8 mouse cellular contexts compared by ENCODE assay signal in genomic region chr13:23571504-23572217, GRCm38 (mm10). TPM values are rescaled to one million over a fixed set of nuclear protein-coding genes. Genes with fewer than 3 reads are reported as not detected.
DNase-seq lines count a peak whose midpoint lies in the region; ATAC-seq and TF ChIP-seq lines count a peak whose summit lies in the region.
"Not testable (repeated sequence)": the region's sequence is repeated elsewhere in the genome, so short reads cannot be mapped to it uniquely, and the experiment has no call there.

No protein-coding gene starts in this region.

- H3K27ac ChIP-seq in brown adipose tissue, adult 24 weeks (replicated peaks; ENCODE audit: low read depth, low read length) = 0 out of 2 replicates have a peak overlapping the region, but pooled peaks have one; percentile 74
- H3K27ac ChIP-seq in heart, embryonic 14.5 days (replicated peaks in 1 of 2; ENCODE audit: control insufficient read depth in 1 of 2, insufficient read depth in 1 of 2, low read depth in 2 of 2, low read length in 2 of 2) = peak overlapping the region; percentile 92 to 96
- peak overlapping the region; percentile 92 for H3K27ac ChIP-seq in intestine, embryonic 16.5 days (ENCODE audit: low read length)
- peak overlapping the region; percentile 98 for H3K27ac ChIP-seq in liver, embryonic 11.5 days (ENCODE audit: low read depth, low read length)
- peak overlapping the region; percentile 93 for H3K27ac ChIP-seq in midbrain, embryonic 11.5 days (ENCODE audit: low read depth, low read length)
- H3K27ac ChIP-seq in small intestine, adult 2 months (ENCODE audit: insufficient read depth, low read depth, low read length) = peak overlapping the region; percentile 90

- peak overlapping the region; percentile 80 for H3K9ac ChIP-seq in heart, embryonic 14.5 days (ENCODE audit: low read length)
- peak overlapping the region; percentile 72 for H3K9ac ChIP-seq in intestine, embryonic 16.5 days (ENCODE audit: low read depth, low read length)
- peak overlapping the region; percentile 79 for H3K9ac ChIP-seq in liver, embryonic 11.5 days (ENCODE audit: low read depth, low read length)
- H3K9ac ChIP-seq in midbrain, embryonic 11.5 days (ENCODE audit: low read length) = peak overlapping the region; percentile 75

- not testable (repeated sequence) for TF ChIP-seq POLR2A in small intestine, adult 2 months (IDR thresholded peaks at IDR 0.05; ENCODE audit: low read depth, low read length)

- H3K4me2 ChIP-seq in heart, embryonic 14.5 days (ENCODE audit: low read length) = peak overlapping the region; percentile 70
- H3K4me2 ChIP-seq in intestine, embryonic 16.5 days (ENCODE audit: low read depth, low read length) = peak overlapping the region; percentile 68
- peak overlapping the region; percentile 73 for H3K4me2 ChIP-seq in liver, embryonic 11.5 days
- peak overlapping the region; percentile 63 for H3K4me2 ChIP-seq in midbrain, embryonic 11.5 days

- not testable (repeated sequence) for H3K9me3 ChIP-seq in erythroblast, embryonic 14.5 days (ENCODE audit: control insufficient read depth, low read length); heart, embryonic 14.5 days (ENCODE audit: control insufficient read depth, low read length); intestine, embryonic 16.5 days (ENCODE audit: control insufficient read depth, low read length); liver, embryonic 11.5 days (ENCODE audit: control insufficient read depth, low read length); midbrain, embryonic 11.5 days (ENCODE audit: control insufficient read depth, low read length)

- DNase-seq in 3T3-L1 (ENCODE audit: low read depth, low spot score) = peak; percentile 57
- not testable (repeated sequence) for DNase-seq in liver, embryonic 11.5 days (ENCODE audit: low spot score)
- DNase-seq in midbrain, embryonic 11.5 days (ENCODE audit: low spot score, missing footprints) = peak; percentile 91

- H3K36me3 ChIP-seq in erythroblast, embryonic 14.5 days (ENCODE audit: control insufficient read depth); heart, embryonic 14.5 days (ENCODE audit: control insufficient read depth, insufficient read depth, low read length); intestine, embryonic 16.5 days (ENCODE audit: control insufficient read depth, insufficient read depth, low read length); liver, embryonic 11.5 days (ENCODE audit: control insufficient read depth, insufficient read depth, low read length); midbrain, embryonic 11.5 days (ENCODE audit: control insufficient read depth, insufficient read depth, low read length); small intestine, adult 2 months (ENCODE audit: control insufficient read depth, insufficient read depth, low read length): not testable (repeated sequence)

- peak overlapping the region; percentile 59 for H3K4me3 ChIP-seq in brown adipose tissue, adult 24 weeks (ENCODE audit: insufficient read depth, low read depth, low read length)
- peak overlapping the region; percentile 72 for H3K4me3 ChIP-seq in erythroblast, embryonic 14.5 days (replicated peaks)
- peak overlapping the region; percentile 44 to 57 for H3K4me3 ChIP-seq in heart, embryonic 14.5 days (ENCODE audit: control insufficient read depth in 1 of 2, insufficient read depth in 1 of 2, low read depth in 1 of 2, low read length in 2 of 2)
- peak overlapping the region; percentile 51 for H3K4me3 ChIP-seq in intestine, embryonic 16.5 days (ENCODE audit: low read length)
- peak overlapping the region; percentile 50 for H3K4me3 ChIP-seq in liver, embryonic 11.5 days (ENCODE audit: low read depth, low read length)
- H3K4me3 ChIP-seq in midbrain, embryonic 11.5 days (ENCODE audit: low read depth, low read length) = peak overlapping the region; percentile 43
- peak overlapping the region; percentile 64 for H3K4me3 ChIP-seq in small intestine, adult 2 months (ENCODE audit: low read depth, low read length)

- not testable (repeated sequence) for ATAC-seq in heart, embryonic 14.5 days (ENCODE audit: insufficient number of reproducible peaks, insufficient read depth, low FRiP score, low read depth); intestine, embryonic 16.5 days; midbrain, embryonic 11.5 days (ENCODE audit: low FRiP score)
- ATAC-seq in liver, embryonic 11.5 days (replicated peaks; ENCODE audit: low FRiP score) = peak; percentile 10

- not testable (repeated sequence) for H3K27me3 ChIP-seq in erythroblast, embryonic 14.5 days (ENCODE audit: control insufficient read depth); heart, embryonic 14.5 days (ENCODE audit: control insufficient read depth, insufficient read depth, low read length); intestine, embryonic 16.5 days (replicated peaks; ENCODE audit: control insufficient read depth, insufficient read depth, low read length); liver, embryonic 11.5 days (replicated peaks; ENCODE audit: control insufficient read depth, insufficient read depth, low read length); midbrain, embryonic 11.5 days (ENCODE audit: control insufficient read depth, insufficient read depth, low read length); small intestine, adult 2 months (ENCODE audit: control insufficient read depth, insufficient read depth, low read length)

- 2% methylated on average over 10 of the region's 34 CpGs for WGBS in heart, embryonic 14.5 days
- WGBS in intestine, embryonic 16.5 days = under 1% methylated on average over 11 of the region's 34 CpGs
- under 1% methylated on average over 9 of the region's 34 CpGs for WGBS in liver, embryonic 11.5 days
- under 1% methylated on average over 11 of the region's 34 CpGs for WGBS in midbrain, embryonic 11.5 days
- WGBS in small intestine, adult 2 months = under 1% methylated on average over 19 of the region's 34 CpGs

- TF ChIP-seq CTCF in small intestine, adult 2 months (IDR thresholded peaks at IDR 0.05; ENCODE audit: extremely low read depth, insufficient read length, insufficient replicate concordance, low read depth, low read length) = not testable (repeated sequence)

- not testable (repeated sequence) for H3K4me1 ChIP-seq in brown adipose tissue, adult 24 weeks (ENCODE audit: control insufficient read depth, insufficient read depth, insufficient read length, low read length); intestine, embryonic 16.5 days (ENCODE audit: control insufficient read depth, insufficient read depth, low read length); liver, embryonic 11.5 days (replicated peaks; ENCODE audit: control insufficient read depth, insufficient read depth, low read length); midbrain, embryonic 11.5 days (ENCODE audit: control insufficient read depth, insufficient read depth, low read length); small intestine, adult 2 months (ENCODE audit: control insufficient read depth, insufficient read depth, insufficient read length, low read length)
- peaks cover 39% of the 10 kb centered on the region for H3K4me1 ChIP-seq in erythroblast, embryonic 14.5 days (ENCODE audit: control insufficient read depth)
- peaks cover 3 to 20% of the 10 kb centered on the region in 2 experiments for H3K4me1 ChIP-seq in heart, embryonic 14.5 days (ENCODE audit: control insufficient read depth in 2 of 2, insufficient read depth in 2 of 2, low read length in 2 of 2)

RNA-seq across cellular contexts. Expression of gene Hist1h2bg, which starts 0.5 kb away (rescaled TPM):
- not detected in 2 replicates for polyA plus RNA-seq in brown adipose tissue, adult 24 weeks (2012; ENCODE audit: insufficient read depth, insufficient read length, missing spikeins)
- 14.5 and 18.7 TPM in 2 replicates for polyA plus RNA-seq in erythroblast, embryonic 14.5 days (2012)
- polyA plus RNA-seq in heart, embryonic 14.5 days (2014; fragmentation: Nextera tagmentation; extraction: Ambion mirVana) = 3.7 and 6.2 TPM in 2 replicates
- polyA plus RNA-seq in intestine, embryonic 16.5 days (2015; fragmentation: Nextera tagmentation; extraction: Ambion mirVana) = 8.7 and 8.8 TPM in 2 replicates
- polyA plus RNA-seq in liver, embryonic 11.5 days (2014; fragmentation: Nextera tagmentation; extraction: Ambion mirVana) = 5.7 and 6.3 TPM in 2 replicates
- 3.9 and 6.2 TPM in 2 replicates for polyA plus RNA-seq in midbrain, embryonic 11.5 days (2014; fragmentation: Nextera tagmentation; extraction: Ambion mirVana)
- polyA plus RNA-seq in small intestine, adult 2 months (2012; rRNA removed) = 32.8 and 51.3 TPM in 2 replicates

RNA-seq across cellular contexts. Expression of gene Hist1h2ae, which starts 0.6 kb away (rescaled TPM):
- polyA plus RNA-seq in brown adipose tissue, adult 24 weeks (2012; ENCODE audit: insufficient read depth, insufficient read length, missing spikeins) = not detected in 2 replicates
- polyA plus RNA-seq in erythroblast, embryonic 14.5 days (2012) = 3.6 and 5.2 TPM in 2 replicates
- 34.9 and 49.1 TPM in 2 replicates for polyA plus RNA-seq in heart, embryonic 14.5 days (2014; fragmentation: Nextera tagmentation; extraction: Ambion mirVana)
- 39.1 and 46.5 TPM in 2 replicates for polyA plus RNA-seq in intestine, embryonic 16.5 days (2015; fragmentation: Nextera tagmentation; extraction: Ambion mirVana)
- polyA plus RNA-seq in liver, embryonic 11.5 days (2014; fragmentation: Nextera tagmentation; extraction: Ambion mirVana) = 61.3 and 62.9 TPM in 2 replicates
- 69.8 and 76.3 TPM in 2 replicates for polyA plus RNA-seq in midbrain, embryonic 11.5 days (2014; fragmentation: Nextera tagmentation; extraction: Ambion mirVana)
- 27.3 and 38.0 TPM in 2 replicates for polyA plus RNA-seq in small intestine, adult 2 months (2012; rRNA removed)

RNA-seq across cellular contexts. Expression of gene Hist1h2bf, which starts 2.3 kb away (rescaled TPM):
- 4.4 TPM in 1 of 2 replicates, not detected in the other for polyA plus RNA-seq in brown adipose tissue, adult 24 weeks (2012; ENCODE audit: insufficient read depth, insufficient read length, missing spikeins)
- polyA plus RNA-seq in erythroblast, embryonic 14.5 days (2012) = 6.6 and 15.6 TPM in 2 replicates
- polyA plus RNA-seq in heart, embryonic 14.5 days (2014; fragmentation: Nextera tagmentation; extraction: Ambion mirVana) = 0.61 and 3.7 TPM in 2 replicates
- polyA plus RNA-seq in intestine, embryonic 16.5 days (2015; fragmentation: Nextera tagmentation; extraction: Ambion mirVana) = 0.62 and 2.1 TPM in 2 replicates
- polyA plus RNA-seq in liver, embryonic 11.5 days (2014; fragmentation: Nextera tagmentation; extraction: Ambion mirVana) = 1.8 TPM in 2 replicates
- 2.6 and 4.9 TPM in 2 replicates for polyA plus RNA-seq in midbrain, embryonic 11.5 days (2014; fragmentation: Nextera tagmentation; extraction: Ambion mirVana)
- 9.0 and 24.6 TPM in 2 replicates for polyA plus RNA-seq in small intestine, adult 2 months (2012; rRNA removed)

RNA-seq across cellular contexts. Expression of gene Hist1h2ad, which starts 2.5 kb away (rescaled TPM):
- polyA plus RNA-seq in brown adipose tissue, adult 24 weeks (2012; ENCODE audit: insufficient read depth, insufficient read length, missing spikeins) = not detected in 2 replicates
- polyA plus RNA-seq in erythroblast, embryonic 14.5 days (2012) = 5.1 and 8.3 TPM in 2 replicates
- polyA plus RNA-seq in heart, embryonic 14.5 days (2014; fragmentation: Nextera tagmentation; extraction: Ambion mirVana) = 0.44 and 0.53 TPM in 2 replicates
- 0.65 and 2.7 TPM in 2 replicates for polyA plus RNA-seq in intestine, embryonic 16.5 days (2015; fragmentation: Nextera tagmentation; extraction: Ambion mirVana)
- polyA plus RNA-seq in liver, embryonic 11.5 days (2014; fragmentation: Nextera tagmentation; extraction: Ambion mirVana) = 0.84 and 0.92 TPM in 2 replicates
- 1.9 and 2.2 TPM in 2 replicates for polyA plus RNA-seq in midbrain, embryonic 11.5 days (2014; fragmentation: Nextera tagmentation; extraction: Ambion mirVana)
- polyA plus RNA-seq in small intestine, adult 2 months (2012; rRNA removed) = 21.3 and 30.3 TPM in 2 replicates

RNA-seq across cellular contexts. Expression of gene Hist1h3d, which starts 3.9 kb away (rescaled TPM):
- polyA plus RNA-seq in brown adipose tissue, adult 24 weeks (2012; ENCODE audit: insufficient read depth, insufficient read length, missing spikeins) = 1.1 and 2.5 TPM in 2 replicates
- 1.6 and 4.7 TPM in 2 replicates for polyA plus RNA-seq in erythroblast, embryonic 14.5 days (2012)
- polyA plus RNA-seq in heart, embryonic 14.5 days (2014; fragmentation: Nextera tagmentation; extraction: Ambion mirVana) = 2.2 and 3.7 TPM in 2 replicates
- 3.8 and 4.8 TPM in 2 replicates for polyA plus RNA-seq in intestine, embryonic 16.5 days (2015; fragmentation: Nextera tagmentation; extraction: Ambion mirVana)
- 7.7 and 8.5 TPM in 2 replicates for polyA plus RNA-seq in liver, embryonic 11.5 days (2014; fragmentation: Nextera tagmentation; extraction: Ambion mirVana)
- 7.4 and 9.8 TPM in 2 replicates for polyA plus RNA-seq in midbrain, embryonic 11.5 days (2014; fragmentation: Nextera tagmentation; extraction: Ambion mirVana)
- polyA plus RNA-seq in small intestine, adult 2 months (2012; rRNA removed) = 11.5 and 24.2 TPM in 2 replicates
